Mouse (Mus musculus) kidney, adult 18-20 months (tissue): ENCODE data around the gene Rtl8a.
"Not testable (repeated sequence)": the region's sequence is repeated elsewhere in the genome, so short reads cannot be mapped to it uniquely, and the experiment has no call there.

Experiments used
- DNase-seq: peaks from one replicate; pipeline ENCODE4 v3.0.0; 2021

Gene Rtl8a

GRCm38 (mm10) chrX:53642980-53643961 is at the start of gene Rtl8a:
TSS of gene Rtl8a (minus strand) at chrX:53643682.
- peak; percentile 82 for DNase-seq

GRCm38 (mm10) chrX:53693141-53693540 is 49.7 kb upstream of the Rtl8a start:
- no peak for DNase-seq

- no peak for DNase-seq
Measured at GRCm38 (mm10) chrX:53692065-53692464, 48.6 kb upstream of the Rtl8a start.

GRCm38 (mm10) chrX:53684676-53685075 is 41.2 kb upstream of the Rtl8a start:
- not testable (repeated sequence) for DNase-seq

- not testable (repeated sequence) for DNase-seq
Measured at GRCm38 (mm10) chrX:53682650-53683049, 39.2 kb upstream of the Rtl8a start.

GRCm38 (mm10) chrX:53676943-53677342 is 33.5 kb upstream of the Rtl8a start:
- peak; percentile 77 for DNase-seq

- not testable (repeated sequence) for DNase-seq
Measured at GRCm38 (mm10) chrX:53670696-53671095, 27.2 kb upstream of the Rtl8a start.

GRCm38 (mm10) chrX:53670294-53670693 is 26.8 kb upstream of the Rtl8a start, which contains the start of gene Rtl8b:
TSS of gene Rtl8b (minus strand) at chrX:53670408.
- DNase-seq, result peak; percentile 71

GRCm38 (mm10) chrX:53669557-53670270 is 26.2 kb upstream of the Rtl8a start:
- not testable (repeated sequence) for DNase-seq

- not testable (repeated sequence) for DNase-seq
Measured at GRCm38 (mm10) chrX:53652917-53653316, 9.4 kb upstream of the Rtl8a start.

GRCm38 (mm10) chrX:53645885-53646284 is 2.4 kb upstream of the Rtl8a start:
- DNase-seq, result no peak

GRCm38 (mm10) chrX:53642604-53642979 is 890 bp downstream of the Rtl8a start:
- DNase-seq, result not testable (repeated sequence)

- not testable (repeated sequence) for DNase-seq
Measured at GRCm38 (mm10) chrX:53638107-53638506, 5.4 kb downstream of the Rtl8a start.

GRCm38 (mm10) chrX:53611395-53611794 is 32.1 kb downstream of the Rtl8a start:
- DNase-seq, result not testable (repeated sequence)

- peak; percentile 53 for DNase-seq
Measured at GRCm38 (mm10) chrX:53610571-53610970, 32.9 kb downstream of the Rtl8a start.

- DNase-seq, result not testable (repeated sequence)
Measured at GRCm38 (mm10) chrX:53608879-53609278, 34.6 kb downstream of the Rtl8a start, which contains the start of gene Gm14597. TSS of gene Gm14597 (minus strand) at chrX:53608979.

- DNase-seq, result no peak
Measured at GRCm38 (mm10) chrX:53608122-53608813, 35.2 kb downstream of the Rtl8a start.

GRCm38 (mm10) chrX:53607242-53608121 is 36.0 kb downstream of the Rtl8a start, which contains the start of gene Rtl8c:
TSS of gene Rtl8c (plus strand) at chrX:53608032.
- DNase-seq, result peak; percentile 53

GRCm38 (mm10) chrX:53606176-53606575 is 37.3 kb downstream of the Rtl8a start:
- not testable (repeated sequence) for DNase-seq

- peak; percentile 67 for DNase-seq
Measured at GRCm38 (mm10) chrX:53599993-53600392, 43.5 kb downstream of the Rtl8a start.
